Mouse (Mus musculus) heart, embryonic 16.5 days (tissue): ENCODE data around the gene Smtnl2. TPM values are rescaled to one million over a fixed set of nuclear protein-coding genes. Genes with fewer than 3 reads are reported as not detected.
"Not testable (repeated sequence)": the region's sequence is repeated elsewhere in the genome, so short reads cannot be mapped to it uniquely, and the experiment has no call there.

Source experiments
- ATAC-seq: fragments of 200-750 bp; cut with Nextera tagmentation; replicated peaks from 2 replicates; pipeline ENCODE4 v1.8.0; 2017; ENCODE audit warnings: moderate number of reproducible peaks; ENCODE audit not compliant: insufficient read depth, low FRiP score; ENCODE audit errors: extremely low read depth
- H3K27ac ChIP-seq: fragments of 300-500 bp; sonication (generic); 2 replicates; pipeline ENCODE4 v1.5.1; 2014; ENCODE audit warnings: mild to moderate bottlenecking, low read length, control low read depth, moderate library complexity
- H3K27me3 ChIP-seq: fragments of 300-500 bp; sonication (generic); 2 replicates; pipeline ENCODE4 v1.6.1; 2014; ENCODE audit warnings: low read length, mixed read lengths; ENCODE audit not compliant: control insufficient read depth, insufficient read depth
- H3K36me3 ChIP-seq: fragments of 300-500 bp; sonication (generic); 2 replicates; pipeline ENCODE4 v1.6.1; 2014; ENCODE audit not compliant: control insufficient read depth, insufficient read depth
- H3K4me1 ChIP-seq: fragments of 300-500 bp; sonication (generic); 2 replicates; pipeline ENCODE4 v1.6.1; 2014; ENCODE audit warnings: low read length, mixed read lengths; ENCODE audit not compliant: control insufficient read depth, insufficient read depth
- H3K4me2 ChIP-seq: fragments of 300-500 bp; sonication (generic); 2 replicates; pipeline ENCODE4 v1.6.1; 2014; ENCODE audit warnings: low read depth, mild to moderate bottlenecking, control low read depth, low read length
- H3K4me3 ChIP-seq: fragments of 300-500 bp; sonication (generic); 2 replicates; pipeline ENCODE4 v1.5.1; 2014; ENCODE audit warnings: mild to moderate bottlenecking, control low read depth, low read length
- H3K9ac ChIP-seq: fragments of 300-500 bp; sonication (generic); 2 replicates; pipeline ENCODE4 v1.6.1; 2014; ENCODE audit warnings: low read length, control low read depth
- H3K9me3 ChIP-seq: fragments of 300-500 bp; sonication (generic); replicated peaks from 2 replicates; pipeline ENCODE4 v1.6.1; 2016; ENCODE audit warnings: low read length; ENCODE audit not compliant: control insufficient read depth
- WGBS: fragments of 180-500 bp; shearing (Covaris S2); extraction: QIAGEN DNeasy Blood & Tissue Kit; methylation state at CpG from one replicate; pipeline ENCODE4 v1.1.7; 2014; 5-methylcytosine and 5-hydroxymethylcytosine counted together
- polyA plus RNA-seq: library from polyadenylated mRNA; unstranded; fragments of >200 nt; fragmentation: Nextera tagmentation; extraction: Ambion mirVana; gene quantifications from 2 replicates; pipeline ENCODE4 v1.2.1, GENCODE M21; 2015

Gene Smtnl2
- polyA plus RNA-seq, 1 experiment from 2014 or later, result 115 TPM

DNA sequence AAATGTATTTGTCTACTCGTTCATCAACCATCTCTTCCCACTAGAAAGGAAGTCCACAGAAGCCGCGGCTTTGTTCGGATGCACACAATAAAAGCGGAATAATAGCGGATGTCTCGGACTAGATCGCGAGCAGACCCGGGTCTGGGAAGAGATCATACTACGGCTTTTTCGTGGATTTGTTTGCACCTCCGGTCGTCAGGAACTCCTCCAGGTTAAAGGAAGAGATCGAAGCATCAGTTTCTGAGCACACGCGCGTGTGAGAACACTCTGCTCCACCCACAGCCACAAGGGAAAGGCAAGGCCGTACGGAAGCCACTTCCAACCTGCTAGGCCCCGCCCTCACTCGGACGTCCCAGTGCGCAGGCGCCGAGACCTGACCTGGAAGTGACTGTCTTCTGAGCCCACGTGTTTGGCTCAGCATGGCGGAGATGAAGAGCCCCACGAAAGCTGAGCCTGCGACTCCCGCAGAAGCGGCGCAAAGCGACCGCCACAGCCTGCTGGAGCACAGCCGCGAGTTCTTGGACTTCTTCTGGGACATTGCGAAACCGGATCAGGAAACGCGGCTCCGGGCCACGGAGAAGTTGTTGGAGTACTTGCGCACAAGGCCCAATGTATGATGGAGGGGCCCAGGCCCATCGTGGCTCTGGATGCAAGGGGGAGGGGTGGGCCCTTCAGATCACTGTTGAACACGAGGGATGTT is 29.6 kb upstream of the Smtnl2 start, which contains the start of gene Mybbp1a:
Gene Mybbp1a (plus strand): TSS at position 391 of the 700 bp plus-strand sequence.
- Histone ChIP-seq H3K27me3 (no peaks in the 10 kb centered on the region), H3K9ac (peak within 1 kb of the TSS; percentile 90), H3K9me3 (no peaks in the 10 kb centered on the region), H3K4me2 (peak within 1 kb of the TSS; percentile 98), H3K27ac (peak within 1 kb of the TSS; percentile 92), H3K4me1 (peaks cover 11% of the 10 kb centered on the region), H3K4me3 (peak within 1 kb of the TSS; percentile 95), H3K36me3 (peaks cover 34% of the 10 kb centered on the region)
- under 1% methylated on average over 46 of the region's 46 CpGs for WGBS
- peak; percentile 95 for ATAC-seq

DNA sequence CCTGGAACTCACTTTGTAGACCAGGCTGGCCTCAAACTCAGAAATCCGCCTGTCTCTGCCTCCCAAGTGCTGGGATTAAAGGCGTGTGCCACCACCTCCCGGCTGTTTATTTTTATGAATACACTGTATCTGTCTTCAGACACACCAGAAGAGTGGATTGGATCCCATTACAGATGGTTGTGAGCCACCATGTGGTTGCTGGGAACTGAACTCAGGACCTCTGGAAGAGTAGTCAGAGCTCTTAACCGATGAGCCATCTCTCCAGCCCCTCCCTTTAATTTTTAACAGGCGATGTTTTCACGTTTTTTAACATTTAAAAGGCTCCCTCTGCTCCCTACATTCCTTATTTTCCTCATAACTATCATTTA is 29.1 kb upstream of the Smtnl2 start:
- peak overlapping the region; percentile 92 for H3K27ac ChIP-seq
- peak overlapping the region; percentile 95 for H3K4me3 ChIP-seq
- 42% methylated on average over 6 of the region's 6 CpGs for WGBS
- H3K36me3 ChIP-seq, result peaks cover 30% of the 10 kb centered on the region
- H3K4me2 ChIP-seq, result peak overlapping the region; percentile 98
- not testable (repeated sequence) for ATAC-seq, H3K27me3 ChIP-seq, H3K9me3 ChIP-seq
- peak overlapping the region; percentile 90 for H3K9ac ChIP-seq
- peaks cover 15% of the 10 kb centered on the region for H3K4me1 ChIP-seq

DNA sequence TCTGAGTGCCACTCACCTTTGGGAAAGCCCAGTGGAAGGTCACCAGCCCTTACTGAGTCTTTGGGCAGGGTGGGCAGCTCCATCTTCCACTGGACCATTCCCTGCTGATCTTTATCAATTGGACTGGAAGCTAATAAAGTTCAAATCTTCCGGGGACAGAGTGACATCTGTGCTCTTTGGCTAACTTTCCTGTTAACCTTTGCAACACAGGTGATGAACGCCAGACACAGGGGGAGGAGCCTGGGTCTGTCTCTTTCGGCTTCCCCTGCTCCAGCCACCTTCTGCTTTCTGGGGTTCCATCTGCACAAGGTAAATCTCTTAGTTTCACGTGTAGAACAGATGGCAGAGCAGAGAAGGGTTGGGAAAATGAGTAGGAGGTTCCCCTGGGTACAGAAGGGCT is 26.9 kb upstream of the Smtnl2 start:
- ATAC-seq, result no peak
- H3K9me3 ChIP-seq, result no peaks in the 10 kb centered on the region
- peaks cover 8% of the 10 kb centered on the region for H3K36me3 ChIP-seq
- no peaks in the 10 kb centered on the region for H3K27me3 ChIP-seq
- no peak overlapping the region for H3K9ac ChIP-seq
- no peak overlapping the region for H3K4me3 ChIP-seq
- H3K4me2 ChIP-seq, result no peak overlapping the region
- no peak overlapping the region for H3K27ac ChIP-seq
- H3K4me1 ChIP-seq, result peaks cover 23% of the 10 kb centered on the region
- WGBS, result 54% methylated on average over 4 of the region's 4 CpGs

DNA sequence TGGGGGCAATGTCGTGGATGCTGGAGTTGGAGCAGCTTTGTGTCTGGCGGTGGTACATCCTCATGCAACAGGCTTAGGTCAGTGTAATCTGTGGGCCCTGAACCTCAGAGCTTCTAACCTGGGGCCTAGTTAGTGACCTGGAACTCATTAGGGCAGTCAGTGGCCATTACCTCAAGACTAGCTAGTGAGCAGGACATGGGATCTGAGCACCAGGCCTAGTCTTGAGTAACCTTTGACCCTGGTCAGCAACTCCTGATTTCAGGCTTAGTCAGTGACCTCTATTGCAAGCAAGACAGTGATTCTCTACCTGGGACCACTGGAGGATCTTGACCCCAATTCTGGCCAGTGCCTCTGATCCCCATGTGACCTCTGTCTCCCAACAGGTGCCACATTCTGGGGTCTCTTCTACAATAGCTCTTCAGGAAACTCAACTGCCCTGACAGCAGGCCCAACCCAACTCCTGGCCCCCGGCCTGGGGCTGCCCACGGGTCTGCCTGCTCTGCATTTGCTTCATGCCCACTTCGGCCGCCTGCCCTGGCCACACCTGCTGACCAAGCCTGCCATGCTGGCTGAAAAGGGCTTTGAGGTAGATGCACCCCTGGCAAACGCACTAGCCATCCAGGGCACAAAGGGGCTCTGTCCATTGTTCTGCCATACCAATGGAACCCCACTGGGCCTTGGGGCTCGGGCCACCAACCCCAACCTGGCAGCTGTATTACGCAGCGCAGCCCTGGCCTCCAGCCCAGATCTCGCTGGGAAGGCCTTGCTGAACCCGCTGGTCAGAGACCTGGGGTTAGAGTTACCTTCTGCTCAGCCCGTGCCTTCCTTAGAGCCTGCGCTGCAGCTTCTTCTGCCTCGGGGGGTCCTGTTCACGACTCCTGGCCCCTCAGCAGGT is 25.5 kb upstream of the Smtnl2 start:
- no peak for ATAC-seq
- Histone ChIP-seq H3K9me3 (no peaks in the 10 kb centered on the region), H3K36me3 (no peaks in the 10 kb centered on the region), H3K27me3 (no peaks in the 10 kb centered on the region), H3K27ac (no peak overlapping the region), H3K9ac (no peak overlapping the region), H3K4me2 (no peak overlapping the region), H3K4me3 (no peak overlapping the region), H3K4me1 (peaks cover 17% of the 10 kb centered on the region)
- WGBS, result 82% methylated on average over 16 of the region's 16 CpGs

DNA sequence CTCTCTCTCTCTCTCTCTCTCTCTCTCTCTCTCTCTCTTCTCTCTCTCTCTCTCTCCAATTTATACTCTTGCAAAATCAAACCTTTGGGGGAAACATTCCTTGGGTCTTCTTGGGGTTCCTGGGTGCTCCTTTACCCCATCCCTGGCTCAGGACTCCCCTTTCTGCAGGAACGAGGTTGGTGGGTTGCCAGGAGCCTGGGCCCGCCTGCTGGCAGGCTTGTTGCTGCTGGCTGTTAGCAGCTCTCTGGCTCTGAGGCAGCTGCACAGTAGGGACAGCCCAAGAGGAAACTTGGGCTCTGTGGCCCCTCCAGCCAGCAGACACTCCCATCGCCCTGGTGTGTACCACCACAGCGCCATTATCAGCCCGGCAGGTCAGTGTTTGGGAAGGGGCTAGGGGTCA is 24.8 kb upstream of the Smtnl2 start:
- no peaks in the 10 kb centered on the region for H3K27me3 ChIP-seq
- no peak for ATAC-seq
- H3K27ac ChIP-seq, result no peak overlapping the region
- H3K9ac ChIP-seq, result no peak overlapping the region
- H3K4me2 ChIP-seq, result no peak overlapping the region
- no peaks in the 10 kb centered on the region for H3K36me3 ChIP-seq
- WGBS, result 60% methylated on average over 5 of the region's 5 CpGs
- H3K9me3 ChIP-seq, result no peaks in the 10 kb centered on the region
- H3K4me3 ChIP-seq, result no peak overlapping the region
- H3K4me1 ChIP-seq, result peaks cover 14% of the 10 kb centered on the region; the same call in 1 of the 2 replicates

DNA sequence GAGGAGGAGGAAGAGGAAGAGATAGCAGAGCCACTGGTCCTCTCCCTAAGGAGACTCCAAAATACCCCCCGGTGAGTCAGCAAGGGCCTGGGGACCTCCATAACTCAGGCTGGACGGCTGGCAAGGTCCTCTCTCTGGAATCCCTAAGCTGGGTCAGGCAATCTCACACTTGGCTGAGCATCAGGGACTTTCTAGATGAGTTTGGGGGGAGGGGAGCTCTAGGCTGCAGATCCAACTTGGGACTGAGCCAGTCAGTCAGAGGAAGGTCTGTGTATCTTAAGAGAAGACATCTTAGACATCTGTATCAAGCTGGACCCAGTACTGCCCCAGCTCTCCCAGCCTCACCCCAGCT is 24.2 kb upstream of the Smtnl2 start:
- 33% methylated on average over 2 of the region's 2 CpGs for WGBS
- no peak overlapping the region for H3K4me3 ChIP-seq
- H3K9ac ChIP-seq, result no peak overlapping the region
- H3K36me3 ChIP-seq, result no peaks in the 10 kb centered on the region
- peaks cover 14% of the 10 kb centered on the region; the same call in 1 of the 2 replicates for H3K4me1 ChIP-seq
- peak; percentile 46 for ATAC-seq
- no peaks in the 10 kb centered on the region for H3K27me3 ChIP-seq
- H3K9me3 ChIP-seq, result no peaks in the 10 kb centered on the region
- no peak overlapping the region for H3K27ac ChIP-seq
- H3K4me2 ChIP-seq, result no peak overlapping the region

DNA sequence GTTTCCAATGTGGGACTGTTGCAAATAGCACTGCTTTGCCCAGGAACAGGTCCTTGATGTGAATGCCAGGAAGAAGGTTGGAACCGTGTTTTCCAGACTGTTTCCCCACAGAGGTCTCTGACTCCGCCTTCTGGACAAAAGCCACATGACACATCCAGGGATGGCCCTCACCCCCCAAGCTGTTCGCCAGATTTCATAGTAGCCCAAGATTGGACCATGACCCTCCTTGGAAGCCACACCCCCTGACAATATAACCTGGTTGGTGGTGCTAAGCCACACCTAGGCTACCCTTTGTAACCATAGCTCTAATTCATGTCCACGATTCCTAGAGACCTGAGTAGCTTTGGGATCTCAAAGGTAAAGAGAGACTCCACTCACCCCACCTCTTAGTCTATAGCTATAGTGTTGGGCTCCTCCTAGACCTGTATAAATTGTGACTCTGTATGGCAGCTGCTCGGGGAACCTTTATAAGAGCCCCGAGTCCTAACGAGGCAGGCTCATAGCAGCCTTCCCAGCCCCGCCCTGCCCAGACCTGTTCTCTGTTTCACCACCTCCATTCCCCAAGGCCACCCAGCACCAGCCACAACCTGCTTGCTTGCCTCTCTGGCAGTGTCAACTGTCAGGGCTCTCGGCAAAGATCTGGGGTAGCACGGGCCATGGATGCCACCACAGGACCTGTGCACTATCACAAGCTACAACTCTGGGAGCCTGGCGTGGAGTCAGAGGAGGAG is 23.6 kb upstream of the Smtnl2 start, which contains the start of gene Ggt6:
Gene Ggt6 (plus strand): TSS at position 564 of the 731 bp plus-strand sequence.
- H3K4me3 ChIP-seq, result no peak within 1 kb of the TSS
- no peaks in the 10 kb centered on the region for H3K27me3 ChIP-seq
- no peak within 1 kb of the TSS for H3K9ac ChIP-seq
- WGBS, result 57% methylated on average over 11 of the region's 11 CpGs
- H3K9me3 ChIP-seq, result no peaks in the 10 kb centered on the region
- H3K4me1 ChIP-seq, result peaks cover 14% of the 10 kb centered on the region; the same call in 1 of the 2 replicates
- no peak; the same call in 1 of the 2 replicates for ATAC-seq
- H3K27ac ChIP-seq, result no peak within 1 kb of the TSS
- no peak within 1 kb of the TSS for H3K4me2 ChIP-seq
- no peaks in the 10 kb centered on the region for H3K36me3 ChIP-seq

DNA sequence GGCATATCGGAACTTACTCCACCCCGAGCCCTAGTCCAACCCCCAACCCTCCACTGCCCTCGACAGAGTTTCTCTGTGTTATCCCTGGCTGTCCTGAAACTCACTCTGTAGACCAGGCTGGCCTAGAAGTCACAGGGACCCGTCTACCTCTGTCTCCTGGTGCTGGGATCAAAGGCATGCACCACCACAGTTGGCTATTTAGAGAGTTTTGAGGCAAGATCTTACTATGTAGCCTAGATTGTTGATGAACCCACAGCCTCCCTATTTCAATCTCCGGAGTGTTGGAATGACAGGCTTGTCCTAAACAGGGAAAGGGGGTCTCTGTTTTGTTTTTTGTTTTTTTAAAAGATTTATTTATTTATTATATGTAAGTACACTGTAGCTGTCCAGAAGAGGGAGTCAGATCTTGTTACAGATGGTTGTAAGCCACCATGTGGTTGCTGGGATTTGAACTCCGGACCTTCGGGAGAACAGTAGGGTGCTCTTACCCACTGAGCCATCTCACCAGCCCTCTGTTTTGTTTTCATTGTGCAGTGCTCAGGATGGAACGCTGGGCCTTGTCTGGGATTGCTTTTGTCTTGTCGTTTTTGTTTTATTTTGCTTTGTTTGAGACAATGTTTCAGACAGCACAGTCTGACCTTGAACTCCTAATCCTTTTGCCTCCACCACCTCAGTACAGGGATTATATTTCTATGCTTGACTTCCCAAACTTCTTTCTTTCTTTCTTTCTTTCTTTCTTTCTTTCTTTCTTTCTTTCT is 19.0 kb upstream of the Smtnl2 start:
- not testable (repeated sequence) for H3K4me2 ChIP-seq, H3K27ac ChIP-seq, H3K36me3 ChIP-seq, H3K4me3 ChIP-seq, H3K27me3 ChIP-seq, H3K4me1 ChIP-seq, H3K9ac ChIP-seq, H3K9me3 ChIP-seq, ATAC-seq
- 68% methylated on average over 9 of the region's 9 CpGs for WGBS
